Mouse (Mus musculus) forebrain, embryonic 13.5 days (tissue): ENCODE measurements around the gene Camk2d. TPM values are rescaled to one million over a fixed set of nuclear protein-coding genes. Genes with fewer than 3 reads are reported as not detected.

Experiments used
- ATAC-seq: fragments of 200-750 bp; cut with Nextera tagmentation; 2 replicates; pipeline ENCODE4 v1.8.0; 2017
- H3K27ac ChIP-seq: fragments of 300-500 bp; sonication (generic); 2 replicates; pipeline ENCODE4 v1.5.1; 2015; ENCODE audit warnings: inconsistent platforms, mild to moderate bottlenecking, moderate library complexity
- H3K27me3 ChIP-seq: fragments of 300-500 bp; sonication (generic); 2 replicates; pipeline ENCODE4 v1.6.1; 2015; ENCODE audit warnings: mild to moderate bottlenecking, inconsistent platforms
- H3K36me3 ChIP-seq: fragments of 300-500 bp; sonication (generic); 2 replicates; pipeline ENCODE4 v1.6.1; 2015; ENCODE audit warnings: mild to moderate bottlenecking, inconsistent platforms; ENCODE audit not compliant: poor library complexity, severe bottlenecking
- H3K4me1 ChIP-seq: fragments of 300-500 bp; sonication (generic); 2 replicates; pipeline ENCODE4 v1.6.1; 2015; ENCODE audit warnings: inconsistent platforms
- H3K4me2 ChIP-seq: fragments of 300-500 bp; sonication (generic); 2 replicates; pipeline ENCODE4 v1.6.1; 2015; ENCODE audit warnings: inconsistent platforms, mild to moderate bottlenecking, moderate library complexity
- H3K4me3 ChIP-seq: fragments of 300-500 bp; sonication (generic); 2 replicates; pipeline ENCODE4 v1.5.1; 2015; ENCODE audit warnings: mild to moderate bottlenecking, inconsistent platforms
- H3K9ac ChIP-seq: fragments of 300-500 bp; sonication (generic); 2 replicates; pipeline ENCODE4 v1.6.1; 2015; ENCODE audit warnings: mild to moderate bottlenecking, inconsistent platforms
- H3K9me3 ChIP-seq: fragments of 300-500 bp; sonication (generic); replicated peaks from 2 replicates; pipeline ENCODE4 v1.6.1; 2016; ENCODE audit warnings: inconsistent platforms
- WGBS: fragments of 180-500 bp; shearing (Covaris S2); methylation state at CpG from one replicate; pipeline ENCODE4 v1.1.7; 2015; 5-methylcytosine and 5-hydroxymethylcytosine counted together
- polyA plus RNA-seq: library from polyadenylated mRNA; unstranded; fragments of >200 nt; fragmentation: Nextera tagmentation; extraction: Ambion mirVana; gene quantifications from 2 replicates; pipeline ENCODE4 v1.2.1, GENCODE M21; 2015

Camk2d gene
- polyA plus RNA-seq, 1 experiment from 2014 or later, result 17.8 TPM

- Histone ChIP-seq H3K4me3 (no peak overlapping the region), H3K9ac (no peak overlapping the region), H3K27ac (no peak overlapping the region), H3K36me3 (no peaks in the 10 kb centered on the region), H3K4me2 (no peak overlapping the region), H3K9me3 (no peaks in the 10 kb centered on the region), H3K4me1 (peaks cover 12% of the 10 kb centered on the region), H3K27me3 (no peaks in the 10 kb centered on the region)
- ATAC-seq, result no peak
- WGBS, result 76% methylated on average over 3 of the region's 3 CpGs
These were observed 103.6 kb downstream of the Camk2d start for GRCm38 (mm10) chr3:126699740-126700139.

- no peaks in the 10 kb centered on the region for H3K36me3 ChIP-seq
- H3K9ac ChIP-seq, result no peak overlapping the region
- no peak overlapping the region for H3K4me3 ChIP-seq
- no peaks in the 10 kb centered on the region for H3K9me3 ChIP-seq
- ATAC-seq, result no peak
- H3K4me1 ChIP-seq, result peaks cover 4% of the 10 kb centered on the region; the same call in 1 of the 2 replicates
- WGBS, result 87% methylated on average over 6 of the region's 6 CpGs
- no peaks in the 10 kb centered on the region for H3K27me3 ChIP-seq
- H3K4me2 ChIP-seq, result no peak overlapping the region
- no peak overlapping the region for H3K27ac ChIP-seq
These were observed 105.0 kb downstream of the Camk2d start for GRCm38 (mm10) chr3:126701067-126701466.

- Histone ChIP-seq H3K9ac (no peak overlapping the region), H3K36me3 (no peaks in the 10 kb centered on the region), H3K9me3 (no peaks in the 10 kb centered on the region), H3K4me1 (peaks cover 4% of the 10 kb centered on the region; the same call in 1 of the 2 replicates), H3K4me3 (no peak overlapping the region), H3K27me3 (no peaks in the 10 kb centered on the region), H3K4me2 (no peak overlapping the region), H3K27ac (no peak overlapping the region)
- ATAC-seq, result no peak
- WGBS, result 89% methylated on average over 6 of the region's 6 CpGs
These were observed 105.5 kb downstream of the Camk2d start for GRCm38 (mm10) chr3:126701586-126701985.

GRCm38 (mm10) chr3:126705490-126705889 lies 109.4 kb downstream of the Camk2d start:
- 91% methylated on average over 1 of the region's 1 CpGs for WGBS

GRCm38 (mm10) chr3:126714281-126714680 lies 118.2 kb downstream of the Camk2d start:
- Histone ChIP-seq H3K4me3 (no peak overlapping the region), H3K4me1 (no peaks in the 10 kb centered on the region), H3K9ac (no peak overlapping the region), H3K27ac (no peak overlapping the region), H3K4me2 (no peak overlapping the region), H3K27me3 (no peaks in the 10 kb centered on the region), H3K9me3 (no peaks in the 10 kb centered on the region), H3K36me3 (no peaks in the 10 kb centered on the region)
- no peak for ATAC-seq
- WGBS, result 82% methylated on average over 1 of the region's 1 CpGs

More at GRCm38 (mm10) chr3:126705490-126705889, 109.4 kb downstream of the Camk2d start:
- Histone ChIP-seq H3K27ac (no peak overlapping the region), H3K4me1 (peaks cover 4% of the 10 kb centered on the region; the same call in 1 of the 2 replicates), H3K9me3 (no peaks in the 10 kb centered on the region), H3K36me3 (no peaks in the 10 kb centered on the region), H3K4me2 (no peak overlapping the region), H3K4me3 (no peak overlapping the region), H3K9ac (no peak overlapping the region), H3K27me3 (no peaks in the 10 kb centered on the region)
- no peak for ATAC-seq

- WGBS, result 55% methylated on average over 5 of the region's 5 CpGs
- Histone ChIP-seq H3K36me3 (no peaks in the 10 kb centered on the region), H3K4me1 (peaks cover 11% of the 10 kb centered on the region), H3K27me3 (no peaks in the 10 kb centered on the region), H3K4me2 (no peak overlapping the region), H3K9me3 (no peaks in the 10 kb centered on the region), H3K9ac (no peak overlapping the region), H3K27ac (no peak overlapping the region), H3K4me3 (no peak overlapping the region)
- peak; percentile 82 for ATAC-seq
These were observed 126.9 kb downstream of the Camk2d start for GRCm38 (mm10) chr3:126723021-126723449.

- no peaks in the 10 kb centered on the region for H3K27me3 ChIP-seq
- WGBS, result 69% methylated on average over 5 of the region's 5 CpGs
- no peak overlapping the region for H3K27ac ChIP-seq
- no peak overlapping the region for H3K9ac ChIP-seq
- H3K36me3 ChIP-seq, result no peaks in the 10 kb centered on the region
- peaks cover 11% of the 10 kb centered on the region for H3K4me1 ChIP-seq
- ATAC-seq, result peak; percentile 45; the same call in 1 of the 2 replicates
- no peak overlapping the region for H3K4me2 ChIP-seq
- no peaks in the 10 kb centered on the region for H3K9me3 ChIP-seq
- no peak overlapping the region for H3K4me3 ChIP-seq
These were observed 127.4 kb downstream of the Camk2d start for GRCm38 (mm10) chr3:126723458-126723857.

GRCm38 (mm10) chr3:126725647-126726046 lies 129.5 kb downstream of the Camk2d start:
- H3K36me3 ChIP-seq, result no peaks in the 10 kb centered on the region
- H3K9ac ChIP-seq, result no peak overlapping the region
- H3K4me2 ChIP-seq, result no peak overlapping the region
- ATAC-seq, result peak; percentile 60
- H3K4me1 ChIP-seq, result peaks cover 11% of the 10 kb centered on the region
- no peak overlapping the region for H3K4me3 ChIP-seq
- H3K9me3 ChIP-seq, result no peaks in the 10 kb centered on the region
- no peak overlapping the region for H3K27ac ChIP-seq
- H3K27me3 ChIP-seq, result no peaks in the 10 kb centered on the region
- WGBS, result 63% methylated on average over 9 of the region's 9 CpGs

GRCm38 (mm10) chr3:126727387-126727786 lies 131.3 kb downstream of the Camk2d start:
- Histone ChIP-seq H3K36me3 (no peaks in the 10 kb centered on the region), H3K27me3 (no peaks in the 10 kb centered on the region), H3K9ac (no peak overlapping the region), H3K4me3 (no peak overlapping the region), H3K4me1 (peaks cover 11% of the 10 kb centered on the region), H3K27ac (no peak overlapping the region), H3K9me3 (no peaks in the 10 kb centered on the region), H3K4me2 (no peak overlapping the region)
- 94% methylated on average over 4 of the region's 4 CpGs for WGBS
- ATAC-seq, result no peak

- Histone ChIP-seq H3K4me1 (0 out of 2 replicates have a peak, but pooled peaks cover 3% of the 10 kb centered on the region), H3K4me2 (no peak overlapping the region), H3K9me3 (no peaks in the 10 kb centered on the region), H3K9ac (no peak overlapping the region), H3K36me3 (no peaks in the 10 kb centered on the region), H3K4me3 (no peak overlapping the region), H3K27ac (no peak overlapping the region), H3K27me3 (no peaks in the 10 kb centered on the region)
- no peak for ATAC-seq
- 90% methylated on average over 5 of the region's 5 CpGs for WGBS
These were observed 134.3 kb downstream of the Camk2d start for GRCm38 (mm10) chr3:126730411-126730810.

- no peak overlapping the region for H3K27ac ChIP-seq
- H3K4me3 ChIP-seq, result no peak overlapping the region
- no peaks in the 10 kb centered on the region for H3K36me3 ChIP-seq
- no peak overlapping the region for H3K9ac ChIP-seq
- no peak overlapping the region for H3K4me2 ChIP-seq
- WGBS, result 83% methylated on average over 2 of the region's 2 CpGs
- H3K27me3 ChIP-seq, result no peaks in the 10 kb centered on the region
- ATAC-seq, result no peak
- H3K4me1 ChIP-seq, result 0 out of 2 replicates have a peak, but pooled peaks cover 3% of the 10 kb centered on the region
- no peaks in the 10 kb centered on the region for H3K9me3 ChIP-seq
These were observed 136.2 kb downstream of the Camk2d start for GRCm38 (mm10) chr3:126732323-126732722.

GRCm38 (mm10) chr3:126734533-126734932 lies 138.4 kb downstream of the Camk2d start:
- H3K4me1 ChIP-seq, result 0 out of 2 replicates have a peak, but pooled peaks cover 3% of the 10 kb centered on the region
- no peaks in the 10 kb centered on the region for H3K27me3 ChIP-seq
- H3K36me3 ChIP-seq, result no peaks in the 10 kb centered on the region
- no peak overlapping the region for H3K27ac ChIP-seq
- WGBS, result 92% methylated on average over 2 of the region's 2 CpGs
- no peak for ATAC-seq
- no peak overlapping the region for H3K4me2 ChIP-seq
- H3K9ac ChIP-seq, result no peak overlapping the region
- H3K9me3 ChIP-seq, result no peaks in the 10 kb centered on the region
- no peak overlapping the region for H3K4me3 ChIP-seq

- ATAC-seq, result no peak
- Histone ChIP-seq H3K27me3 (no peaks in the 10 kb centered on the region), H3K9me3 (no peaks in the 10 kb centered on the region), H3K9ac (no peak overlapping the region), H3K4me3 (no peak overlapping the region), H3K36me3 (no peaks in the 10 kb centered on the region), H3K4me1 (0 out of 2 replicates have a peak, but pooled peaks cover 3% of the 10 kb centered on the region), H3K27ac (no peak overlapping the region), H3K4me2 (no peak overlapping the region)
- 77% methylated on average over 5 of the region's 5 CpGs for WGBS
These were observed 139.1 kb downstream of the Camk2d start for GRCm38 (mm10) chr3:126735211-126735610.
